Mouse (Mus musculus): ENCODE data around the gene Fndc9. TPM values are rescaled to one million over a fixed set of nuclear protein-coding genes. Genes with fewer than 3 reads are reported as not detected.

The Fndc9 gene
- polyA plus RNA-seq, 1 experiment from 2014 or later = 0.11 TPM

GRCm38 (mm10) chr11:46241985-46242384 is 6.7 kb downstream of the Fndc9 start:
- H3K27me3 ChIP-seq (ENCODE audit: control insufficient read depth, insufficient read depth, low read length) = no peaks in the 10 kb centered on the region
- no peaks in the 10 kb centered on the region; the same call in 1 of the 2 replicates for H3K36me3 ChIP-seq (ENCODE audit: control insufficient read depth, insufficient read depth, low read length)
- WGBS = 91% methylated on average over 8 of the region's 8 CpGs
- no peak overlapping the region for H3K4me2 ChIP-seq (ENCODE audit: low read depth, severe bottlenecking)
- no peaks in the 10 kb centered on the region for H3K4me1 ChIP-seq (ENCODE audit: control insufficient read depth, insufficient read depth, low read length)
- no peak overlapping the region for H3K9ac ChIP-seq (ENCODE audit: low read length)
- DNase-seq (ENCODE audit: low spot score) (no peak), ATAC-seq (ENCODE audit: insufficient number of reproducible peaks, low FRiP score, low TSS enrichment, low read depth) (no peak)
- H3K4me3 ChIP-seq (ENCODE audit: low read depth, low read length) = no peak overlapping the region
- H3K9me3 ChIP-seq (ENCODE audit: control insufficient read depth, low read length) = no peaks in the 10 kb centered on the region
- H3K27ac ChIP-seq (replicated peaks; ENCODE audit: low read depth, low read length) = no peak overlapping the region

DNA sequence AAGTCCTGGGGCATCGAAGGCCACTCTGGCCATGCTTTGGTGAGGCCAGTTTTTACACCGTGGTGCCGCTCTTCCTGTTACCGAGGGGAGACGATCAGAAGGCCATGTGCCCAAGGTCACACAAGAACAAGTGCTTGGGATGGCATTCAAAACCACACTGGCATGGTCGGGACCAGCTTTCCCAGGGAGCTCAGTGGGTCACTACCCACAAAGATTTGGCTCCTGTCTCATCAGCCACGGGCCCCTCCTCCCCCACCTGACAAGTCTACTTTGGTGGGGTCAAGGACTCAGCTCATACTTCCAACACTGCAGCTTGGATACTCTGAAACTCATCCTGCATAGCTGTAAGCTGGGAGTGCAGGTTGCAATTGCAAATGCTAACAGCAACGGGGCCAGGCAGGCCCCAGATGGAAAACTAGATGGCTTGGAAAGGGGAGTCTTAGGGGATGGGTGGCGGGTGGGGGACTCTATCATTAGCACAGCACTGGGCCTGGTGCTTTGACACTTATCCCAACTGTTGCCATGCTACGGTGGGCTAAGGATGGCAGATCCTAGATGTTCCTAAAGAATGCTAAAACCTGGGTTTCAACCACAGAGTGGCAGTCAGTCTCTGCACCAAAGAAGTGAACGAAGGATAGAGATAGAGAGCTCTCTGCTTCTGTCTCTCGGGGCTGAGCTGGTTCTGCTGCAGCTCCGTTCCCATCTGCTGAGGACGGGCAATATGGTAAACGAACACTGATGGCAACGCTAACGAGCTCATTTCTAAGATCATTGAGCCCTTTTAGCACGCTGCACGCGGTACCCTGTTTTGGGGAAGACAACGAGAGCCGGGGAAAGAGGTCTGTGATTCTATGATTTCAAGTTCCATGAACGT is 9.6 kb downstream of the Fndc9 start:
- H3K4me2 ChIP-seq (ENCODE audit: low read depth, severe bottlenecking) = no peak overlapping the region
- ATAC-seq (ENCODE audit: insufficient number of reproducible peaks, low FRiP score, low TSS enrichment, low read depth) (no peak), DNase-seq (ENCODE audit: low spot score) (no peak)
- H3K9me3 ChIP-seq (ENCODE audit: control insufficient read depth, low read length) = no peaks in the 10 kb centered on the region
- no peak overlapping the region for H3K27ac ChIP-seq (replicated peaks; ENCODE audit: low read depth, low read length)
- 85% methylated on average over 23 of the region's 23 CpGs for WGBS
- H3K4me1 ChIP-seq (ENCODE audit: control insufficient read depth, insufficient read depth, low read length) = no peaks in the 10 kb centered on the region
- H3K36me3 ChIP-seq (ENCODE audit: control insufficient read depth, insufficient read depth, low read length) = no peaks in the 10 kb centered on the region
- no peak overlapping the region for H3K9ac ChIP-seq (ENCODE audit: low read length)
- H3K4me3 ChIP-seq (ENCODE audit: low read depth, low read length) = no peak overlapping the region
- H3K27me3 ChIP-seq (ENCODE audit: control insufficient read depth, insufficient read depth, low read length) = no peaks in the 10 kb centered on the region

DNA sequence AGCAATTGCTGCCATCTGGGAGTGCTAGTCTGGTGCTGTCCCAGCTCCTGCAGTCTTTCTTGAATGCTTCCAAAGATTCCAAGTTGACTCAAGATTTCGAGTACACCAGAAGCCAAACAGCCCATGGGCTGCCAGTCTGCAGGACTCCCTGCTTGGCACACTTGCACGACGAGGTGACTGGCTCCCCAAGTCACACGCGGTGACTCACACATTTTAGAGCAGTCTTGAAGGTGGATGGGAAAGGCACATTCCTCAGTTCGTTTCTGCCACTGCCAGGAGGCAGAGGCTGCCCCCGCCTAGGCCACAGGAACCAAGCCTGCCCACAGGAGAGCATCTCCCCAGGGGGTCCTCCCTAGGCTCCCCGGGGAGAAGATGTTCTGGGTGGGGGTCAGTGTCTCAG is 10.6 kb downstream of the Fndc9 start:
- 78% methylated on average over 8 of the region's 8 CpGs for WGBS
- H3K9ac ChIP-seq (ENCODE audit: low read length) = no peak overlapping the region

GRCm38 (mm10) chr11:46246393-46246792 is 11.1 kb downstream of the Fndc9 start:
- H3K4me3 ChIP-seq (ENCODE audit: low read depth, low read length) = no peak overlapping the region
- no peaks in the 10 kb centered on the region for H3K27me3 ChIP-seq (ENCODE audit: control insufficient read depth, insufficient read depth, low read length)
- no peak overlapping the region for H3K4me2 ChIP-seq (ENCODE audit: low read depth, severe bottlenecking)
- no peaks in the 10 kb centered on the region for H3K4me1 ChIP-seq (ENCODE audit: control insufficient read depth, insufficient read depth, low read length)
- DNase-seq (ENCODE audit: low spot score) (no peak), ATAC-seq (ENCODE audit: insufficient number of reproducible peaks, low FRiP score, low TSS enrichment, low read depth) (no peak)
- no peaks in the 10 kb centered on the region for H3K9me3 ChIP-seq (ENCODE audit: control insufficient read depth, low read length)
- H3K9ac ChIP-seq (ENCODE audit: low read length) = no peak overlapping the region
- H3K36me3 ChIP-seq (ENCODE audit: control insufficient read depth, insufficient read depth, low read length) = no peaks in the 10 kb centered on the region
- whole genome bisulfite sequencing = 76% methylated on average over 7 of the region's 7 CpGs
- no peak overlapping the region for H3K27ac ChIP-seq (replicated peaks; ENCODE audit: low read depth, low read length)

More for the DNA sequence above, 10.6 kb downstream of the Fndc9 start:
- no peaks in the 10 kb centered on the region for H3K9me3 ChIP-seq (ENCODE audit: control insufficient read depth, low read length)
- H3K4me3 ChIP-seq (ENCODE audit: low read depth, low read length) = no peak overlapping the region
- no peak for ATAC-seq (ENCODE audit: insufficient number of reproducible peaks, low FRiP score, low TSS enrichment, low read depth)
- no peak for DNase-seq (ENCODE audit: low spot score)
- no peak overlapping the region for H3K4me2 ChIP-seq (ENCODE audit: low read depth, severe bottlenecking)
- H3K36me3 ChIP-seq (ENCODE audit: control insufficient read depth, insufficient read depth, low read length) = no peaks in the 10 kb centered on the region
- no peaks in the 10 kb centered on the region for H3K27me3 ChIP-seq (ENCODE audit: control insufficient read depth, insufficient read depth, low read length)
- no peaks in the 10 kb centered on the region for H3K4me1 ChIP-seq (ENCODE audit: control insufficient read depth, insufficient read depth, low read length)
- H3K27ac ChIP-seq (replicated peaks; ENCODE audit: low read depth, low read length) = no peak overlapping the region

GRCm38 (mm10) chr11:46248352-46248751 is 13.0 kb downstream of the Fndc9 start:
- no peak for DNase-seq (ENCODE audit: low spot score)
- 93% methylated on average over 3 of the region's 3 CpGs for WGBS

GRCm38 (mm10) chr11:46251994-46252393 is 16.7 kb downstream of the Fndc9 start:
- Histone ChIP-seq H3K36me3 (ENCODE audit: control insufficient read depth, insufficient read depth, low read length) (no peaks in the 10 kb centered on the region), H3K9me3 (ENCODE audit: control insufficient read depth, low read length) (no peaks in the 10 kb centered on the region), H3K4me1 (ENCODE audit: control insufficient read depth, insufficient read depth, low read length) (no peaks in the 10 kb centered on the region), H3K9ac (ENCODE audit: low read length) (no peak overlapping the region), H3K4me3 (ENCODE audit: low read depth, low read length) (no peak overlapping the region), H3K27me3 (ENCODE audit: control insufficient read depth, insufficient read depth, low read length) (no peaks in the 10 kb centered on the region), H3K27ac (replicated peaks; ENCODE audit: low read depth, low read length) (no peak overlapping the region), H3K4me2 (ENCODE audit: low read depth, severe bottlenecking) (no peak overlapping the region)
- ATAC-seq (ENCODE audit: insufficient number of reproducible peaks, low FRiP score, low TSS enrichment, low read depth) (no peak), DNase-seq (ENCODE audit: low spot score) (peak; percentile 78)
- 34% methylated on average over 7 of the region's 7 CpGs for WGBS

More at GRCm38 (mm10) chr11:46248352-46248751, 13.0 kb downstream of the Fndc9 start:
- no peak for ATAC-seq (ENCODE audit: insufficient number of reproducible peaks, low FRiP score, low TSS enrichment, low read depth)
- H3K9me3 ChIP-seq (ENCODE audit: control insufficient read depth, low read length) = no peaks in the 10 kb centered on the region
- no peaks in the 10 kb centered on the region for H3K27me3 ChIP-seq (ENCODE audit: control insufficient read depth, insufficient read depth, low read length)
- no peak overlapping the region for H3K27ac ChIP-seq (replicated peaks; ENCODE audit: low read depth, low read length)
- no peaks in the 10 kb centered on the region for H3K36me3 ChIP-seq (ENCODE audit: control insufficient read depth, insufficient read depth, low read length)
- H3K4me1 ChIP-seq (ENCODE audit: control insufficient read depth, insufficient read depth, low read length) = no peaks in the 10 kb centered on the region
- no peak overlapping the region for H3K9ac ChIP-seq (ENCODE audit: low read length)
- H3K4me3 ChIP-seq (ENCODE audit: low read depth, low read length) = no peak overlapping the region
- no peak overlapping the region for H3K4me2 ChIP-seq (ENCODE audit: low read depth, severe bottlenecking)

- Histone ChIP-seq H3K9ac (ENCODE audit: low read length) (no peak overlapping the region), H3K27ac (replicated peaks; ENCODE audit: low read depth, low read length) (no peak overlapping the region), H3K36me3 (ENCODE audit: control insufficient read depth, insufficient read depth, low read length) (no peaks in the 10 kb centered on the region), H3K27me3 (ENCODE audit: control insufficient read depth, insufficient read depth, low read length) (no peaks in the 10 kb centered on the region), H3K9me3 (ENCODE audit: control insufficient read depth, low read length) (no peaks in the 10 kb centered on the region), H3K4me3 (ENCODE audit: low read depth, low read length) (no peak overlapping the region), H3K4me2 (ENCODE audit: low read depth, severe bottlenecking) (no peak overlapping the region), H3K4me1 (ENCODE audit: control insufficient read depth, insufficient read depth, low read length) (no peaks in the 10 kb centered on the region)
- ATAC-seq (ENCODE audit: insufficient number of reproducible peaks, low FRiP score, low TSS enrichment, low read depth) = no peak
- 85% methylated on average over 2 of the region's 2 CpGs for WGBS
- DNase-seq (ENCODE audit: low spot score) = no peak
These were observed 20.0 kb downstream of the Fndc9 start for GRCm38 (mm10) chr11:46255291-46255690.

- H3K27ac ChIP-seq (replicated peaks; ENCODE audit: low read depth, low read length) = no peak overlapping the region
- 80% methylated on average over 4 of the region's 4 CpGs for WGBS
- ATAC-seq (ENCODE audit: insufficient number of reproducible peaks, low FRiP score, low TSS enrichment, low read depth) = no peak
- H3K4me2 ChIP-seq (ENCODE audit: low read depth, severe bottlenecking) = no peak overlapping the region
- DNase-seq (ENCODE audit: low spot score) = peak; percentile 45
- H3K9ac ChIP-seq (ENCODE audit: low read length) = no peak overlapping the region
- H3K27me3 ChIP-seq (ENCODE audit: control insufficient read depth, insufficient read depth, low read length) = no peaks in the 10 kb centered on the region
- H3K9me3 ChIP-seq (ENCODE audit: control insufficient read depth, low read length) = no peaks in the 10 kb centered on the region
- H3K4me3 ChIP-seq (ENCODE audit: low read depth, low read length) = no peak overlapping the region
- H3K4me1 ChIP-seq (ENCODE audit: control insufficient read depth, insufficient read depth, low read length) = no peaks in the 10 kb centered on the region
- no peaks in the 10 kb centered on the region for H3K36me3 ChIP-seq (ENCODE audit: control insufficient read depth, insufficient read depth, low read length)
These were observed 22.9 kb downstream of the Fndc9 start for GRCm38 (mm10) chr11:46258207-46258606.
